Mouse (Mus musculus) kidney, embryonic 14.5 days (tissue): ENCODE data around the gene Kcnab1. TPM values are rescaled to one million over a fixed set of nuclear protein-coding genes. Genes with fewer than 3 reads are reported as not detected.

Source experiments
- ATAC-seq: fragments of 200-750 bp; cut with Nextera tagmentation; 2 replicates; pipeline ENCODE4 v1.8.0; 2017; ENCODE audit warnings: moderate number of reproducible peaks, mild to moderate bottlenecking, moderate TSS enrichment, moderate library complexity; ENCODE audit not compliant: low FRiP score, low TSS enrichment
- H3K27ac ChIP-seq: fragments of 300-500 bp; sonication (generic); 2 replicates; pipeline ENCODE4 v1.5.1; 2014; ENCODE audit warnings: low read depth, mild to moderate bottlenecking, low read length, moderate library complexity, mixed read lengths
- H3K27me3 ChIP-seq: fragments of 300-500 bp; sonication (generic); 2 replicates; pipeline ENCODE4 v1.6.1; 2014; ENCODE audit warnings: mild to moderate bottlenecking, low read length; ENCODE audit not compliant: control insufficient read depth, insufficient read depth
- H3K36me3 ChIP-seq: fragments of 300-500 bp; sonication (generic); 2 replicates; pipeline ENCODE4 v1.6.1; 2014; ENCODE audit warnings: low read length, mixed read lengths; ENCODE audit not compliant: control insufficient read depth, insufficient read depth
- H3K4me1 ChIP-seq: fragments of 300-500 bp; sonication (generic); 2 replicates; pipeline ENCODE4 v1.6.1; 2014; ENCODE audit warnings: low read length, mixed read lengths; ENCODE audit not compliant: control insufficient read depth, insufficient read depth
- H3K4me2 ChIP-seq: fragments of 300-500 bp; sonication (generic); replicated peaks from 2 replicates; pipeline ENCODE4 v1.6.1; 2014; ENCODE audit warnings: low read depth, mild to moderate bottlenecking, low read length
- H3K4me3 ChIP-seq: fragments of 300-500 bp; sonication (generic); 2 replicates; pipeline ENCODE4 v1.5.1; 2014; ENCODE audit warnings: mild to moderate bottlenecking, low read length
- H3K9ac ChIP-seq: fragments of 300-500 bp; sonication (generic); 2 replicates; pipeline ENCODE4 v1.6.1; 2014; ENCODE audit warnings: low read depth, mild to moderate bottlenecking, low read length, moderate library complexity
- H3K9me3 ChIP-seq: fragments of 300-500 bp; sonication (generic); 2 replicates; pipeline ENCODE4 v1.6.1; 2016; ENCODE audit warnings: low read length; ENCODE audit not compliant: control insufficient read depth
- WGBS: fragments of 180-500 bp; shearing (Covaris S2); extraction: QIAGEN DNeasy Blood & Tissue Kit; methylation state at CpG from one replicate; pipeline ENCODE4 v1.1.7; 2014; 5-methylcytosine and 5-hydroxymethylcytosine counted together
- polyA plus RNA-seq: library from polyadenylated mRNA; unstranded; fragments of >200 nt; fragmentation: Nextera tagmentation; extraction: Ambion mirVana; gene quantifications from 2 replicates; pipeline ENCODE4 v1.2.1, GENCODE M21; 2014

The Kcnab1 gene
- polyA plus RNA-seq, 1 experiment from 2014 or later = 3.5 TPM

DNA sequence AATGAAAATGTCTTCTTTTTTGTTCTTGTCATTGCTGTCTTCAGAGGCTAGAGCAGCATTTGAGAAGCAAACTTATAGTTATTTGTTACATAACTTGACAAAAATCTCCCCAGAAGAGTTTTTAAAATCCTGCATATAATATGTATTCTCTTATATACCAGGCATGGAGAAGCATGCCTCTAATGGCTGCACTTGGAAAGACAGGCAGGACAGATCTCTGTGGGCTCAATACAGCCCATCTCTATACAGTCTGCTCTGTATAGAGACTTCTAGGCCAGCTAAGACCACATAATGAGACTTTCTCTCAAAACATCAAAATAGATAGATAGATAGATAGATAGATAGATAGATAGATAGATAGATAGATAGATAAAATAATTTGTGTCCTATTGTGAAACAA lies 111.1 kb downstream of the Kcnab1 start:
- no peak overlapping the region for H3K4me3 ChIP-seq
- no peak for ATAC-seq

DNA sequence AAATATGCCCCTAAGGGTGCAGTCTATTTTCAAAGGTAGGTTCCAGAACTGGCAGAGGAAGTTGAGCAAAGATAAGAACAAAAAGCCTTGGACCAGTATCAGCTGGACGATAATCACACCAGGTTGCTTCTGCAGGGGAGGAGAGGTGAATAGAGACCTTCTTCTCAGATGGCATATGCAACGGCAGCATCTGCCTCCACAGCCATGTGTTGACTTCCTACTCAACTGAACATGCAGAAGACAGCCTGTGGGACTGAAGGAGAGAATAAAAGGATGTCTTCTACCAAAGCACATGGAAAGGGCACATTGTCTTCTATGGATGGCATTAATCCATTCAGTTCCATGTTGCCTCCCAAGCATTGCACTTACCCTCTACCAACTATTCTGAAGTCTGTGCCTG lies 114.5 kb downstream of the Kcnab1 start:
- H3K9ac ChIP-seq = no peak overlapping the region
- no peaks in the 10 kb centered on the region for H3K4me1 ChIP-seq
- no peak overlapping the region for H3K4me2 ChIP-seq
- H3K27ac ChIP-seq = no peak overlapping the region
- H3K9me3 ChIP-seq = no peaks in the 10 kb centered on the region
- ATAC-seq = no peak
- no peaks in the 10 kb centered on the region for H3K36me3 ChIP-seq
- H3K27me3 ChIP-seq = no peaks in the 10 kb centered on the region
- WGBS = 86% methylated on average over 2 of the region's 2 CpGs
- no peak overlapping the region for H3K4me3 ChIP-seq

More for the DNA sequence above, 111.1 kb downstream of the Kcnab1 start:
- no peaks in the 10 kb centered on the region for H3K4me1 ChIP-seq
- no peak overlapping the region for H3K27ac ChIP-seq
- no peaks in the 10 kb centered on the region for H3K9me3 ChIP-seq
- no peak overlapping the region for H3K9ac ChIP-seq
- H3K27me3 ChIP-seq = no peaks in the 10 kb centered on the region
- no peak overlapping the region for H3K4me2 ChIP-seq
- H3K36me3 ChIP-seq = no peaks in the 10 kb centered on the region

DNA sequence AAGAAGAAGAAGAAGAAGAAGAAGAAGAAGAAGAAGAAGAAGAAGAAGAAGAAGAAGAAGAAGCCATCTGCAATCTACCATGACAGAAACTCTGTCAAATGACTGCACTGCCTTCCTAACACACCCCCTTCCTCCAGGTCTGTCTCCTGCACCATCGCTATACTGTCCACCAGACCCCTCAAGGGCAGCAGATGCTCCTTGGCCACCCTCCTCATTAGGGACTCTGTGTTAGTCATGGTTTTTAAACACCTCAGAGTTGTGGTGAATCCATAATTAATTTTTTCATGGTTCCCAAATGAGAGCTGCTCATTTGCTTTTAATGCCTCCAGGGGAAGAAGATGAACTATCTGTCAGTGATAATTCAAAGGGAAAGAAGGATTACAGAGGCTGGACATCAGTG lies 121.8 kb downstream of the Kcnab1 start:
- WGBS = 89% methylated on average over 1 of the region's 1 CpGs
- ATAC-seq = no peak
- no peaks in the 10 kb centered on the region for H3K4me1 ChIP-seq

GRCm38 (mm10) chr3:65231419-65232090 lies 122.4 kb downstream of the Kcnab1 start:
- Histone ChIP-seq H3K27ac (no peak overlapping the region), H3K4me3 (no peak overlapping the region), H3K9ac (no peak overlapping the region), H3K36me3 (no peaks in the 10 kb centered on the region), H3K4me2 (no peak overlapping the region), H3K27me3 (no peaks in the 10 kb centered on the region), H3K4me1 (no peaks in the 10 kb centered on the region), H3K9me3 (peaks cover 5% of the 10 kb centered on the region; the same call in 1 of the 2 replicates)
- 75% methylated on average over 11 of the region's 11 CpGs for WGBS
- ATAC-seq = no peak

More for the DNA sequence above, 121.8 kb downstream of the Kcnab1 start:
- Histone ChIP-seq H3K36me3 (no peaks in the 10 kb centered on the region), H3K9ac (no peak overlapping the region), H3K27ac (no peak overlapping the region), H3K4me2 (no peak overlapping the region), H3K9me3 (peaks cover 5% of the 10 kb centered on the region; the same call in 1 of the 2 replicates), H3K27me3 (no peaks in the 10 kb centered on the region), H3K4me3 (no peak overlapping the region)

DNA sequence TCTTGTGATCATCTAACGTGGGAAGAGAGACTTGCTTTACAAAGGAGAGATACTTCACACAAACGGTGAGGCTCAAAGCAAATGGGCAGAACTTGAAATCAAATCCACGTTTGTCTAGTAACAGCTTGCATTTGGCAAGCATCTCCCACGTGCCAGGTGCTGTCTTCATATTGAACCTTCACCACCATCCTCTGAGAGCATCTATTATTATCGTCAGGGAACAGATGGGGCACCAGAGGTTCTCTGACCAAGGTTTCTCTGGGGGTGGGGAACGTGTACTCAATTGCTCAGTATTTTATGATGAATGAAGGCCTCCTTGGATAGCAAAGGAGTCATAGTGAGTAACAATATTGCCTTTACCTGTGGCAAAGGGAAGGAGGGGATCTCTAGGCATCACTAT lies 139.8 kb downstream of the Kcnab1 start:
- no peaks in the 10 kb centered on the region for H3K4me1 ChIP-seq
- H3K9me3 ChIP-seq = no peaks in the 10 kb centered on the region
- no peak overlapping the region for H3K27ac ChIP-seq
- no peaks in the 10 kb centered on the region for H3K36me3 ChIP-seq
- ATAC-seq = no peak
- 50% methylated on average over 6 of the region's 6 CpGs for WGBS
- no peak overlapping the region for H3K9ac ChIP-seq
- no peaks in the 10 kb centered on the region for H3K27me3 ChIP-seq
- H3K4me3 ChIP-seq = no peak overlapping the region
- H3K4me2 ChIP-seq = no peak overlapping the region

DNA sequence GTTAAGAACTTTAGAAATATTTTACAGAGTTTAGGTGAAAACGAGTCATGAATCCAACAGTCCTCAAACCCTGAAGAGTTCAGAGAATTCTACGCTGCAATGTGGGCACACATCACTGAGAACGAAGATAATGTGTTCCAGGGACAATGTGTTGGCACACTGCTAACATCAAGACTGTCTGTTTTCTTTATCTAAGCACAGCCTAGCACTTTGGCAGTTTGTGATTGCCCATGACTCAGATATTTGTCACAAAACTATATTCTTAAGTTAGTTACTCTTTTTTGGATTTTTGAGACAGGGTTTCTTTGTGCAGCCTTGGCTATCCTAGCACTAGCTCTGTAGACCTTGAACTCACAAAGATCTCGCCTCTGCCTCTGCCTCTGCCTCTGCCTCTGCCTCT lies 151.3 kb downstream of the Kcnab1 start:
- H3K4me3 ChIP-seq = no peak overlapping the region
- no peaks in the 10 kb centered on the region for H3K4me1 ChIP-seq
- 87% methylated on average over 4 of the region's 4 CpGs for WGBS
- H3K27me3 ChIP-seq = no peaks in the 10 kb centered on the region
- no peak overlapping the region for H3K27ac ChIP-seq
- ATAC-seq = no peak
- no peak overlapping the region for H3K4me2 ChIP-seq
- no peaks in the 10 kb centered on the region for H3K9me3 ChIP-seq
- H3K9ac ChIP-seq = no peak overlapping the region
- H3K36me3 ChIP-seq = no peaks in the 10 kb centered on the region

DNA sequence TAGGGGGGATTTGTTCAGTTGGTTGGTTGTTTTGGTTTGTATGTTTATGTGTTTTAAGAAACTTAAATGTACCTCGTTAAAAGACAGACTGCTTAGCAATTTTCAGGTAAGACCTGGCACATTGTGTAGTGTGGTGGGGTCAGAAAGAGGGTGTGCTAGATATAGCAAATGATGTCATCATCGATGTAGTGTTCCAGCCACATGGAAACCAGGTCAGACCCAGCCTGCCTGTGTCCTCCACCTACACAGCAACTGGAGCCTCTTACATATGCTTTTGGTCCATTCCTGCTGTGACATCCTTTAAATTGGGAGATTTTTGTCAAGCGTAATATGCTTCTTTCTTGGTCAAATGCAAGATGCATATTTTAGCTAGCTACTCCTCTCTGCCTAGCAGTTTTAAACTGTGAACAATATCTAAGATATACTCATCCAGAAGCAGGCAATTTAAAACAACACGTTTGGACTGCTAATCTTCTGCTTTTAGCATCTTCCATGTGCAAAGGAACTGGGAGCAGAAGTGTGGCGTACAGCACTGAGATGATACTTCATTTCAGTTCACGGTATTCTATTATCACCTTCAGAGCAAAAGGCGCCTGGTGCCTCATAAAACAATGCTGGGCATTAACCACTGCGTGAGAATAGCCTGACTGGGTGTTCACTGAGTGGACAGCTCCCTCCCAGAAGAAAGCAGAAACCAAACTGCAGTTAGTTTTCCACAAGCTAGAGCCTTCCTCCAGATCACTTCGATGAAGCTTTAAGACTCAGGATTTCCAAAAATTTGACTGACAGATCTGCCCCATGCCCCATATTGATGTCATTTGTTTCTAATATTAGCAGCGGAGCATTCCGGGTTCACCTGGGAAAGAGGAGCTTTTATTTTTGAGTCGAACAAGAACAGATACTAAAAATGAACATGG lies 153.6 kb downstream of the Kcnab1 start:
- Histone ChIP-seq H3K9me3 (no peaks in the 10 kb centered on the region), H3K4me2 (no peak overlapping the region), H3K4me1 (no peaks in the 10 kb centered on the region), H3K27me3 (no peaks in the 10 kb centered on the region), H3K9ac (no peak overlapping the region), H3K36me3 (no peaks in the 10 kb centered on the region), H3K27ac (no peak overlapping the region), H3K4me3 (no peak overlapping the region)
- ATAC-seq = no peak
- WGBS = 80% methylated on average over 12 of the region's 12 CpGs

DNA sequence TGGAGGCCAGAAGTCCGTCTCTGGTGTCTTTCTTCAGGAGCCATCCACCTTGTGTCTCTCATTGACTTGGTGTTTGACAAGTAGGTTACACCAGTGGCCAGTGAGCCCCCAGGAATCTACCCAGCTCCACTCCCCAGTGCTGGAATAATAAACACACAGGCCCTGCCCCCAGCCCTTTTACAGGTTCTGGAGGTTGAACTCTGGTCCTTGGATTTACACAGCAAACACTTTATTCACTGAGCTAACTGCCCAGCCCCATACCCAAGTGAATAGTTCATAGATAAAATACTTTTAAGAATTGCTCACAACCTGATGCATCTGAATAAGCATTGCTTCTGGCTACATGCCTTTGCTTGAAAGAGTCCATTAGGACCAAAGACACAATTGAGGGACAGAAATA lies 164.1 kb downstream of the Kcnab1 start:
- WGBS = 69% methylated on average over 1 of the region's 1 CpGs
- no peaks in the 10 kb centered on the region for H3K9me3 ChIP-seq
- no peak for ATAC-seq
- no peaks in the 10 kb centered on the region for H3K27me3 ChIP-seq
- H3K4me2 ChIP-seq = no peak overlapping the region
- H3K36me3 ChIP-seq = no peaks in the 10 kb centered on the region
- H3K4me3 ChIP-seq = no peak overlapping the region
- H3K4me1 ChIP-seq = no peaks in the 10 kb centered on the region
- H3K27ac ChIP-seq = no peak overlapping the region
- no peak overlapping the region for H3K9ac ChIP-seq

DNA sequence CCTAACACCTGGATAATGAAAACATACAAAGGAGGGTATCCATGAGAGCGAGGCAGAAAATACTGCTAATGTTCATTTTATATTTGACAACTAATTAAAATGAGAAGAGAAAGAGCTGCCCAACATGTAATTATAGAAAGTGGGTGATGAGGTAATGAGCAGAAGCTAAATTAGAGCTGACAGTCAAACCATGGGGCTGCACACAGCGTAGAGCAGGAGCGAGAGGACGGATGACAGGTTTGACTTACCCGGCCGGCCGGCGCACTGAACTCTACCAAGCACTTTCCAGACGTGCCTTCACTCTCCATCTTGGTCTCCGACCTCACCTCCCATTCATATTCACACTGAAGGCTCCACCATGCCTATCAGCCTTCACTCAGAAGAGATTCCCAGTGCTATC lies 168.6 kb downstream of the Kcnab1 start:
- Histone ChIP-seq H3K4me2 (no peak overlapping the region), H3K9me3 (no peaks in the 10 kb centered on the region), H3K36me3 (no peaks in the 10 kb centered on the region), H3K27ac (no peak overlapping the region), H3K4me3 (no peak overlapping the region), H3K27me3 (no peaks in the 10 kb centered on the region), H3K9ac (no peak overlapping the region), H3K4me1 (no peaks in the 10 kb centered on the region)
- ATAC-seq = no peak
- WGBS = 88% methylated on average over 10 of the region's 10 CpGs
